Mouse (Mus musculus) kidney, postnatal 36 days (tissue): ENCODE results near the gene Cry2.
"Not testable (repeated sequence)": the region's sequence is repeated elsewhere in the genome, so short reads cannot be mapped to it uniquely, and the experiment has no call there.

ENCODE experiments used
- DNase-seq, 2 experiments: peaks; one replicate each; pipeline ENCODE4 v3.0.0; 2021 to 2022; ENCODE audit warnings: mixed read lengths in 2 of 2

Cry2 gene

DNA sequence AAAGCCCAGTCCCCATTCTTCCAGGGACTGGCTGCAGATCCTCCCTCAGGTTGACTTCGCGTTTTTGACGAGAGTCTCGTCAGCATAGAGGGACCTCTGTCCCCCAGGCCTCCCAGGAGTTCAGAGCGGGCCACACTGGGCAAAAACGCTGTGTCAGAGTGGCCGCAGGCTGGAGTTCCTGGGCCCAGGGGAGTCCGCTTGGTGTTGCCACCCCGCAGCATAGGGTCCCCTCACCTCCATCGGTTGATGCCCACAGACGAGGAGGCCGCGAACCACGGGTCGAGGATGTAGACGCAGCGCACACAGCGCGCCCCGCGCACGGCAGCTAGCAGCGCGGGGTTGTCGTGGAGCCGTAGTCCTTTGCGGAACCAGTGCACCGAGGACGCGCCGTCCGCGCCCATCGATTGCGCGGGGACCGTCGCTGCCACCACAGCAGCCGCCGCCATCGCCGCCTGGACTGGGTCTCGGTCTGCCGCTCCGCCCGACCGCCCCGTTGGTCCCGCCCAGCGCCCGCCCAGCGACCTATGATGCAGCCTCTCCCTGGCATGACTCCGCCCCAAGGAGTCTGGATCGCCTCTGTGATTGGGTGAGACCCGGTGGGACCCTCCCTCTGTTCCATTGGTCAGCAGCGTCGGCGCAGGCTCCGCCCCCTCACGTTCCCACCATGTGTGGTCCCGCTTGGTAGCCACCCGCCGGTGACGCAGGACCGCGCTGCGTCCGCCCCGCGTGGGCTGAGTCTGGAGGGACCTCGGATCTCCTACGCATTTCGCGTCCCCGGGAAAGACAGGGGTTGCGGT lies at the start of gene Cry2:
TSS of gene Cry2 (minus strand) at position 466 of the 797 bp plus-strand sequence.
- DNase-seq: peak; percentile 99

DNA sequence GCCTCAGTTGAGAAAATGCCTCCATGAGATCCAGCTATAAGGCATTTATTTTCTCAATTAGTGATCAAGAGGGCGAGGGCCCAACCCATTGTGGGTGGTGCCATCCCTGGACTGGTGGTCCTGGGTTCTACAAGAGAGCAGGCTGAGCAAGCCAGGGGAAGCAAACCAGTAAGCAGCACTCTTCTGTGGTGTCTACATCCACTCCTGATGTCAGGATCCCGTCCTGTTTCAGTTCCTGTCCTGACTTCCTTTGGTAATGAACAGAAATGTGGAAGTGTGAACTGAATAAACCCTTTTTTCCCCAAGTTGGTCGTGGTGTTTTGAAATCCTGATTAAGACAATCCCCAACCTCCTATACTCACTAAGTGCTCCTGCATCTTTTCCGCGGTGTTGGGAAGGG lies 49.7 kb upstream of the Cry2 start:
- no peak for DNase-seq

GRCm38 (mm10) chr2:92482551-92482950 lies 48.7 kb upstream of the Cry2 start:
- no peak for DNase-seq

- no peak for DNase-seq
Observed at GRCm38 (mm10) chr2:92478313-92478688, 44.5 kb upstream of the Cry2 start.

- no peak for DNase-seq
Observed at GRCm38 (mm10) chr2:92477672-92478312, 43.9 kb upstream of the Cry2 start.

- not testable (repeated sequence) for DNase-seq
Observed at GRCm38 (mm10) chr2:92476580-92476979, 42.7 kb upstream of the Cry2 start.

DNA sequence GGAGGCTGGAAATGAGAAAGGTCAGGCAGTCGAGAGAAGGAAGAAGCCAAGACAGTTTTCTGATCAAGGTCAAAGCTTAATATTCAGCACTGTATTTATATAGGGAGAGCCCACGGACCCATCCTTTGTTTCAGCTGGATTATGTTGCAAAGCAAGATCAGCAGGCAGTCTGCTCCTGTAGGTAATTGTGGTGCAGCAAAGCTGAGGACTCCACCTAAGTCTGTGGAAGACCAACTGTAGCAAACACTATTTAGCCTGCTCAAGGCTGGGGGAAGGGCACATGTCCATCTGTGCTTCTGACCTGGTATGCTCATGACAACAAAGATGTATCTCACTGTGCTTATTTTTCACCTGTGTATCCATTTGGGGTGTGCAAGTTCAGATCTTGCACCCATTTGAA lies 41.9 kb upstream of the Cry2 start:
- no peak for DNase-seq

DNA sequence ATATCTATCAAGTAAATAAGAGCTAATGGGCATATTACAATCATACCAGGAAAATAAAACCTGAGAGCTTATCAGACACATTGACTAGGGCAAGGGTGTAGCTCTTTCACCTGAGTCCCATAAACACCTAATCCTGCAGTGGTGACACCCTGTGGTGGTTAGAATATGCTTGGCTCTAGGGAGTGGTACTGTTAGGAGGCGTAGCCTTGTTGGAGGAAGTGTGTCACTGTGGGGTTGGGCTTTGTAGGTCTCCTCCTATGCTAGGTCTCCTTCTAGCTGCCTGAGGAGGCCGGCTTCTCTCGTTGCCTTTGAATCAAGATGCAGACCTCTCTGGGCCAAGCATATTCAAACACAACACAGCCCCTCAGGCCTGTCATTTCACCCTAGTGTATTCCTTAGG lies 41.1 kb upstream of the Cry2 start:
- no peak for DNase-seq

- no peak for DNase-seq
Observed at GRCm38 (mm10) chr2:92471886-92472670, 38.2 kb upstream of the Cry2 start.

DNA sequence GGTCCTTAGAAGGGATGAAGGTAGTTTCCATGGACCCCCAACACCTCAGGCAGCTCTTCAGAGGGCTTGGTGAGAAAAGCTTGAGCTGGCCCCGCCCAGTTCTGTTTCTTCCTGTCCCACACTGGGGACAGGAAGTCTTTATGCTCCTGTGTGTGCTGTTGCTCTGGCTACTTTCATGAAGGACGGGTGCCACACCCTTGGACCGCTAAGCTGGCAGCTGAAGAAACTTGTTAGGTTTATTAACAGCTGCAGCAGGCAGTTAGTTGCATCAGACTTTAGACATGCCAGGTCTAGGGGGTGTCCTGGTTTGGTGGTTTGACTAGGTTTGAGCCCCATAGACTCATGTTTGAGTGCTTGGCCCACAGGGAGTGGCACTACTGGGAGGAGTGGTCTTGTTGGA lies 30.8 kb upstream of the Cry2 start:
- no peak for DNase-seq

DNA sequence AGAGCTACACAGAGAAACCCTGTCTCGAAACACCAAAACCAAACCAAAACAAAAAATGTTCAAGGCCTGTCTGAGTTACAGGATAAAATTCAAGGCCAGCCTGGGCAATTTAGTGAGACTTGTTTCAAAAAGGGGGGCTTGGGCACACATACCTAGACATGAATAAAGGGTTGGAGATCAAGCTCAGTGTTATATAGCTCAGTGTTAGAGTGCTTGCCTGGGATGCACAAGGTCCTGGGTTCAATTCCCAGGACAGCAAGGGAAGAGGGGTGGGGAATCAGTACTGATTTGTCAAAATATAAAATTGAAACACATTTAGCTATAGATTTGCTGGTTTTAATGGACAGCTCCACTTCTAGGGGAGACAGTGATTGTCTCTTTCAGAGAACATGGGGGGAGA lies 27.4 kb upstream of the Cry2 start:
- DNase-seq: no peak

DNA sequence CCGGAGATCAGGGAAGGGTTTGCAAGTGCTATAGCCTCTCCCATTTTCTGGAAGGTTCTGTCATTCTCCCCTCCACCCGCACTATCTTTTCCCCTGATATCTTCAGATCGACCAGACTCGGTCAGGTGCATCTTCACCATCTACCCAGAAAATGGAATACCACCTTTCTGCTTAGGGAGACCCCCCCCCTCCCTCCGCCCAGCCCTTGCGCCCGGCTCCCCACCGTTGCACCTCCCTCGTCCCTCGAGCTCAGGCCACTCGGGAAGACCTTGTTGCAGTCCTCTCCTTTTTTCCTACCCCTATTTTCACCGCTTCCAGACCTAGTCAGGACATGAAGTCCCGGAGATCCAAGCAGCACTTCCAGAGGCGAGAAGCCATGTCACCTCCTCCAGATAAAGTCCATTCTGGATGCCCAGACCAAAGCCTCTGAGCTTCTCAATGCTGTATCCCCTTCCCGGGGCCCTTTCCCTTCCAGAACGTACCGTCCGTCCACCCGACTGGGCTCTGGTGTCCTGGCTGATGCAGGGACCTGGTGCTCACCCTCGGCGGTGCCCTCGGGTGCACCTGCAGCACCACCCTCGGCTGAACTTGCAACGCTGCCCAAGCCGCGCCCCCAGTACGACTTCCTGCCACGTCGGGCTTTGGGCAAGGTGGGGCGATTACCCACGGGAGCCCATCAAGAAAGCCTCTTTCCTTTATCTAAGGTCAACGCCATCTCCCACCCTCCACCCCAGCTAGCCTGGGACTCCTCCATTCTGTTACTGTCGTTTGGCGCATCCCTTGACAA lies 26.3 kb upstream of the Cry2 start, which contains the start of gene Slc35c1:
TSS of gene Slc35c1 (minus strand) at position 618 of the 787 bp plus-strand sequence.
- DNase-seq: peak; percentile 51 to 73

DNA sequence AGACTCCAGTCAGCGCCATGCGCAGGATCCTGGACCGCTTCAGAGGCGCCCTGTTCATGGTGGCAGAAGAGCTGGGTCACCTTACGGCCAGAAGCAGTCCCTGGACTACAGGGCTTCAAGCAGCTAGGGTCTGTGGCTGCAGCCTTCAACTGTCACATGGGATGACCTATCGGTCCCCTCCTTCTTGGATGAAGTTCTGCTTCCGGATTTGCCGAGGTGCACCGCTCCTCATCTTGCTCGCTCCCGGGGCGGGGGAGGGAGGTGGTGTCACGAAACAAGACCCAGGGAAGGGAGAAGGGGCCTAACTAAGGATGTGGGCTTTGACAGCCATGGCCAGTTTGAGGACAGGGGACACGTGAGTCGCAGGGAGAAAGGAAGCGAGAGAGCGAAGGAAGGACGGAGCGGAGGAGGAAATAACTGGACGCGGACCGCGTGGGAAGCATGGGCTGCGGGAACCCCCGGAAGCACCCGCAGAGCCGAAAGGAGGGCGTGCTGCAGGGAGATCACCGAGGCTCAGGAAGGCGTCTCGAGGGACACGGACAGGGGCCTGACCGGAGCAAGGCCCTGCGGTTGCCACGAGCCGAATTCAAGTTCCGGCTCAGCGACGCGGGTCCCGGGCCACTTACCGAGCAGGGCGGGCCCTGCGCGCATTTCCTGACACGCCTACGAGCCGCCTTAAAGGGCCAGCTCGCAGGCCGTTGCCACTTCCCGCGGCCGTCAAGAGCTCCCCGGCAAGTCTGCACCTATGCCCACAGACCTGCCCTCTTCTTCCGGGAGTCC lies 25.5 kb upstream of the Cry2 start:
- DNase-seq: peak; percentile 90 to 91

DNA sequence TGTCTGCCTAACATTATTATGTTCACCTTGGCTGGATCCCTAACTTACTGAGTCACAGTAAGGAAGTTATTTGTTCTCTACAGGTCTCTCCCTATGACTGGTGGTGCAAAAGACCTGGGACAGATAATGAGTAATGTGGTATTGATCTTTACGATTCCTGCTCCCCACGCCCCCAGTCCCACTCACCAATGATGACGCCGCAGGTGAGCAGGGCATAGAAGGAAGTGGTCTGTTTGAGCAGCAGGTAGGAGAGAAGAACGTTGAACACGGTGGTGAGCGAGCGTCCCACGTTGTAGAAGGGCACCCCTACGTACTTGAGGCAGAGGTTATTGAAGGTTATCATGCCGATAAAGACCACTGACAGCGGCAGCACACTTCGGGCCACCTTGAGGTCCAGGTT lies 24.6 kb upstream of the Cry2 start:
- no peak for DNase-seq

DNA sequence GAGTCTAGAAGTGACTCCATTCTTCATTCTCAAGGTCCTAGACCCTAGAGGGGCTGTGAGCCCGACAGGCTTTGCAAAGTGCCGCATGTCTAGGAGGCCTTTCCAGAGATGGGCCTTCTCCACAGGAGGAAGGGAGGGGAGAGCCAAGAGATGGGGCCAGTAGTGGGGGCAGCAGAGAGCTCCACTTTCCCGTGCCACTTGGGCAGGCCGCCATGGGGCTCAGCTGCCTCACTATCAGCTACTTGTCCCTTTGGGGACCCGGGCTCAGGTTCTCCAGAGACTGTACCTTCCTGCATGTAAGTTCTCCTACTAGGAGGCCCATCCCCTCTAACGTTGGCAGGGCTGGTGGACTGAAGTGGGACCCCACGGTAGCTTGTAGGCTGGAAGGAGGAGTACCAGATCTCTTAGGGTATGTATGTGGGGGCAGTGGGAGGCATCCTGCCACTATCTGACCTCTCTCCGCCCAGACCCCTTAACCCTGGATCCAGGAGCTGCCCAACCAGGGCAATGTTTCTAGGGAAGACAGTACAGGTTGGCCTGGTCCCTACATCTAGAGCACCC lies 23.2 kb upstream of the Cry2 start:
- DNase-seq: no peak

DNA sequence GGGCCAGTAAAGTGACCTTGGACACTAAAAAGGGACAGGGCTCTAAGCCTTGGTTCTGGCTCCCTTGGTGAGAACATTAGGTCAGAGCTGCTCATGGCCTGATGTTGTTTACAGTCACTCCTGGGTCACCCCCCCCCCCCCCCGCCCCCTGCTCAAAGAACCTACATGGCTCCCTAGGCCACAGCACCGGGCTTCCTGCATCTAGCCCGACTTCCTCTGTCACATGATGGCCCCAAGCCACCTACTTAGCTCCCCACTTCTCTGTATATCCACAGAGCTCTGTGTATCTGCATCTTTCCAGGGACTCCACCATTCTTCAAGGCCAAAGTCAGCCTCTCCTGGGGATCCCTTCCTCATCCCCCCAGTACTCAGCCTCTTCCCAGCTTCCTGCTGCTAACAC lies 21.9 kb upstream of the Cry2 start:
- DNase-seq: no peak

GRCm38 (mm10) chr2:92454166-92454565 lies 20.3 kb upstream of the Cry2 start:
- no peak for DNase-seq

DNA sequence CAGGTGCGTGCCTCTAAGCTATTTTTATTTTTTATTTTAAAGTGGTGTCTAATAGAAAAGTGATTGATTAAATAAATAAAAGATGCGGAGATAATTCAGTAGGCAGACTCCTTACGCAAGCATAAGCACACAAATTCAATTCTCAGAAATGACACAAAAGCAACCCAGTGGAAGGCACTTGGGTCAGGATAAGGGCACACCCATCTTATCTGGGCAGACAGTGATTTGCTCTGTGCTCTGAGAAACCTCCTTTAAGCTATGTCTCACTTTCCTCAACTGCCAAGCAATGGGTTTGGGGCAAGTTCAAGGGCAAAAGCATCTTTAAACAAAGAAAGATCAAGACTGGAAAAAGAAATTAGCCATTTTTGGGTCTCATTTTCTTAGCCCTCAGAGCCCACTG lies 17.3 kb upstream of the Cry2 start:
- no peak for DNase-seq

DNA sequence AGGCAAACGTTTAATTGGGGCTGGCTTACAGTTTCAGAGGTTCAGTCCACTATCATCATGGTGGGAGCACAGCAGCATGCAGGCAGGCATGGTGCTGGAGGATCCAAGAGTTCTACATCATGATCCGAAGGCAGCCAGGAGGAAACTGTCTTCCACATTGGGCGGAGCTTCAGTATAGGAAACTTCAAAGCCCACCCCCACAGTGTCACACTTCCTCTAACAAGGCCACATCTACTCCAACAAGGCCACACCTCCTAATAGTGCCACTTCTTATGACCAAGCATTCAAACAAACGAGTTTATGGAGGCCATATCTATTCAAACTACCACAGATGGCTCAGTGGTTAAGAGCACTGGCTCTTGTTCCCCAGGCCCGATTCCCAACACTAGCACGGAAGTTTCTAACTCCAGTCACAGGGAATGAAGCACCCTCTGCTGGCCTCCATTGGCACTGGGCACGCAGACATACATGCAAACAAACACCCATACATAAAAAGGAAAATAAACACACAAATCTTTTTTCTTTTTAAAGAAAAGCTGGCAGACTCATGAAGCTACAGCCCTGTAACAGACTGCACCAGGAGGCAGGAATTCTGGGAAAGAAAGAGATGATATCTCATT lies 13.4 kb upstream of the Cry2 start:
- DNase-seq: no peak

- peak; percentile 82 to 83 for DNase-seq
Observed at GRCm38 (mm10) chr2:92446656-92447055, 12.8 kb upstream of the Cry2 start.

DNA sequence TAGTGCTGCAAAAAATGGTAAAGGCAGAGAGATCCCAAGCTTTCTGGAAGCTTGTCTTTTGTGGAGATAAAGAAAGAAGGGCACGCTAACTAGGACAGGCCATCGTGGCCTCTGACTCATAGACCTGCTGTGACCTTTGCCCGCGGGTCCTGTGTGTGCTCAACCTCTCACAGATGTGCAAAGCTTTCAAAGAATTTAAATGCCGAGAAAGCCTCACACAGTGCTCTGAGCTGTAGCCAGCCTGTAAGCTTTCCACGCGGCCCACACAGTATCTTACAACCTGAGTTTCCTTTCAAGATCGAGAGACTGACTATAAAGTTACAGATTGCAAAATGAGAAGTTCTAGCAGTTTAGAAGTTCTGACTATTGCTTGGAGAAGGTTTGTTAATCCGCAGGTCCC lies 12.0 kb upstream of the Cry2 start:
- DNase-seq: peak in 1 of 2 experiments; percentile 53
